Mouse (Mus musculus) spleen, postnatal 14 days (tissue): ENCODE measurements around the gene Plau.
A peak's percentile ranks its signal among the peaks of the same experiment; 100 is the strongest.

Experiments
- DNase-seq, 2 experiments: peaks; one replicate each; pipeline ENCODE4 v3.0.0; 2021 to 2022; ENCODE audit warnings: low spot score in 2 of 2

Plau gene

GRCm38 (mm10) chr14:20836171-20836904, at the start of gene Plau:
Gene Plau (plus strand): TSS chr14:20836660.
- DNase-seq = peak in 1 of 2 experiments; percentile 49

- DNase-seq = no peak
These were observed 48.3 kb upstream of the Plau start for GRCm38 (mm10) chr14:20788151-20788550.

GRCm38 (mm10) chr14:20789593-20789992, 46.9 kb upstream of the Plau start:
- DNase-seq = no peak

GRCm38 (mm10) chr14:20790445-20790844, 46.0 kb upstream of the Plau start:
- no peak for DNase-seq

GRCm38 (mm10) chr14:20790996-20791395, 45.5 kb upstream of the Plau start:
- no peak for DNase-seq

- no peak for DNase-seq
These were observed 44.8 kb upstream of the Plau start for GRCm38 (mm10) chr14:20791511-20792242.

- DNase-seq = no peak
These were observed 44.1 kb upstream of the Plau start for GRCm38 (mm10) chr14:20792243-20792921.

GRCm38 (mm10) chr14:20792922-20793757, 43.3 kb upstream of the Plau start:
- DNase-seq = no peak

- DNase-seq = peak; percentile 63 to 70
These were observed 42.5 kb upstream of the Plau start, which contains the start of gene Camk2g for GRCm38 (mm10) chr14:20793758-20794531. Gene Camk2g (minus strand): TSS chr14:20794088.

GRCm38 (mm10) chr14:20794589-20794988, 41.9 kb upstream of the Plau start:
- DNase-seq = no peak

GRCm38 (mm10) chr14:20795423-20796152, 40.9 kb upstream of the Plau start:
- no peak for DNase-seq

GRCm38 (mm10) chr14:20796170-20796569, 40.3 kb upstream of the Plau start:
- DNase-seq = no peak

GRCm38 (mm10) chr14:20796643-20797042, 39.8 kb upstream of the Plau start:
- no peak for DNase-seq

- DNase-seq = no peak
These were observed 38.2 kb upstream of the Plau start for GRCm38 (mm10) chr14:20798300-20798699.

GRCm38 (mm10) chr14:20798761-20799160, 37.7 kb upstream of the Plau start:
- peak; percentile 79 to 88 for DNase-seq

- DNase-seq = no peak
These were observed 33.4 kb upstream of the Plau start for GRCm38 (mm10) chr14:20802926-20803605.

GRCm38 (mm10) chr14:20803606-20803938, 32.9 kb upstream of the Plau start:
- DNase-seq = peak; percentile 43 to 71

GRCm38 (mm10) chr14:20804481-20804880, 32.0 kb upstream of the Plau start:
- DNase-seq = no peak

- no peak for DNase-seq
These were observed 31.3 kb upstream of the Plau start for GRCm38 (mm10) chr14:20804964-20805672.
